Mouse (Mus musculus): ENCODE measurements at regions not wholly inside any gene's neighbourhood (a gene's known extent, or its start where the extent isn't known, plus 50 kb on each side); places are given as distances from the start of the nearest gene placed in this dataset.

- intact Hi-C loops (cut with DNase I), result no loop called here
- peak; percentile 51 for DNase-seq
- Histone ChIP-seq H3K4me3 (peak overlapping the region; percentile 25), H3K27ac (peak overlapping the region; percentile 54)
- no peak for TF ChIP-seq CTCF (IDR thresholded peaks at IDR 0.05)
Observed at GRCm38 (mm10) chr4:81970472-81970871, 527.9 kb upstream of the Mpdz start.

DNA sequence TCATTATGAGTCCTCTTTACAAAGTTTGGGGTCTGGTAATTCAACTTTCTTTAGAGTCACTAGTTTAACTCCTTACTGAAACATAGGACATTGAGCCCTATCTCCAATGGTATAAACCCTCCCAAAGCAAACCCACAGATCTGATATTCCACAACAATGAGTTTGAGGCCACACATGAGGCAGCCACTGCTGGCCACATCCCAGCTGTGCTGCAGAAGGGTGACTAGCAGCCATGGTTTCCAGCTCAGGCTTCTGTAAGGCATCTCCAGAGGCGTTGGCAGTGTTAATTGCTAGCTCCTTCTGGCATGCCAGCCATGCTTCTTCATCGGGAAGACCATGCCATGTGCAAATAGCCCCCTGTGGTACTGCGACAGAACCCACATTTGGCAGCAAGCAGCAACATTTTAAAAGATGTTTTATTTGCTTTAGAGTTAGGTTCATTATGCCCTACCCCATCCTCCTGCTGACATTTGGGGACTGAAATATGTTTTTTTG, 527.1 kb upstream of the Mpdz start:
- TF ChIP-seq CTCF (IDR thresholded peaks at IDR 0.05), result no peak
- no peak overlapping the region; the same call in 1 of the 2 replicates for H3K27ac ChIP-seq
- no peak for DNase-seq
- no peak overlapping the region for H3K4me3 ChIP-seq
- intact Hi-C loops (cut with DNase I), result no loop called here

GRCm38 (mm10) chr4:81966054-81966623, 523.5 kb upstream of the Mpdz start:
- Histone ChIP-seq H3K4me3 (no peak overlapping the region), H3K27ac (no peak overlapping the region)
- intact Hi-C loops (cut with DNase I), result no loop called here
- no peak for TF ChIP-seq CTCF (IDR thresholded peaks at IDR 0.05)
- no peak for DNase-seq

- DNase-seq, result no peak
- Histone ChIP-seq H3K27ac (no peak overlapping the region), H3K4me3 (no peak overlapping the region)
- TF ChIP-seq CTCF (IDR thresholded peaks at IDR 0.05), result no peak
- intact Hi-C loops (cut with DNase I), result no loop called here
Observed at GRCm38 (mm10) chr4:81963112-81963511, 520.5 kb upstream of the Mpdz start.

GRCm38 (mm10) chr4:81962586-81962985, 520.0 kb upstream of the Mpdz start:
- no peak for TF ChIP-seq CTCF (IDR thresholded peaks at IDR 0.05)
- H3K27ac ChIP-seq, result no peak overlapping the region
- intact Hi-C loops (cut with DNase I), result no loop called here
- no peak for DNase-seq
- no peak overlapping the region for H3K4me3 ChIP-seq

DNA sequence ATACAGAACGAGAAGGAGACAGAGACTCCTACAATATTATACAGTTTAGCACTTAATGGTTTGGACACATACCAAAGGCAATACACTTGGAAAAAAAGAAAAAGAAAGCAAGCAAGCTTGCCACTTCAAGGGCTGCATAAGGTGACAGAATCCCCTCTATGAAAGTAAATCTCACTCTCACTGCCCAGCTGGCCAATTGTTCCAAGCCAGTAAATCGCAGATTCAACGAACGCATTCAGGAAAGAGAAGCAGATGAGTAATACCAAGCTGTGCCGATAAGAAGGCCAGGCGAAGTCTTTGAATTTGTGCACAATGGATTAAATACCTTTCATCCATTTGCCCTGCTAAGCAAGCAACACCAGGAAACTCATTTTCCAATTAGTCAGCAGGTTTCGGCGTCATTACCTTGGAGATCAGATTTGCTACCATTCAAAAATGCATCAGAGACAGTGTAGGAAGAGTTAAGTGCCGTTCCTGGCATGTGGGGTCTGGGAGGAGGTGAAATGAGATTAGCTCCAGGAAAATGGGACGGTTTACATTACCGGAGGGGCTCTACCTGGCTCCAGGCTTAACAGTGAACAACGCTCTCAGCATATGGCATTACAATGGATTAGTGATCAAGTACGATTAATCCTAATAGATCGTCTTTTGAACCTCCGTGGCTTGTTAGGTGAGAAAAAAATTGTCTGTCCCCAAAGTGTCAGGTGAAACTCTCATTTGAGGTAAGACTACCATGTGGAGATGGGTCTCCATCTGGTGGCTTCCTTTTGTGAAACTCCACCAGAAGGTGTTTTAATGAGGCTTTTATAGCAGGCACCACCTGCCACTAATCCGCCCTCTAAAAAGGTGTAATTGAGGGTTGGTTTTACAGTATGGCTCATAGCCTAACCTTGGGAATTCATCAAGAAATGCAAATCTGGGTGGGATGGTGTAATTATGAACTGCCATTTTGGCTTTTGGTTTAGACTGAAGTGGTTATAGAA, 518.2 kb upstream of the Mpdz start:
- no peak overlapping the region for H3K27ac ChIP-seq
- no peak overlapping the region for H3K4me3 ChIP-seq
- TF ChIP-seq CTCF (IDR thresholded peaks at IDR 0.05), result no peak
- intact Hi-C loops (cut with DNase I), result no loop called here
- no peak for DNase-seq

DNA sequence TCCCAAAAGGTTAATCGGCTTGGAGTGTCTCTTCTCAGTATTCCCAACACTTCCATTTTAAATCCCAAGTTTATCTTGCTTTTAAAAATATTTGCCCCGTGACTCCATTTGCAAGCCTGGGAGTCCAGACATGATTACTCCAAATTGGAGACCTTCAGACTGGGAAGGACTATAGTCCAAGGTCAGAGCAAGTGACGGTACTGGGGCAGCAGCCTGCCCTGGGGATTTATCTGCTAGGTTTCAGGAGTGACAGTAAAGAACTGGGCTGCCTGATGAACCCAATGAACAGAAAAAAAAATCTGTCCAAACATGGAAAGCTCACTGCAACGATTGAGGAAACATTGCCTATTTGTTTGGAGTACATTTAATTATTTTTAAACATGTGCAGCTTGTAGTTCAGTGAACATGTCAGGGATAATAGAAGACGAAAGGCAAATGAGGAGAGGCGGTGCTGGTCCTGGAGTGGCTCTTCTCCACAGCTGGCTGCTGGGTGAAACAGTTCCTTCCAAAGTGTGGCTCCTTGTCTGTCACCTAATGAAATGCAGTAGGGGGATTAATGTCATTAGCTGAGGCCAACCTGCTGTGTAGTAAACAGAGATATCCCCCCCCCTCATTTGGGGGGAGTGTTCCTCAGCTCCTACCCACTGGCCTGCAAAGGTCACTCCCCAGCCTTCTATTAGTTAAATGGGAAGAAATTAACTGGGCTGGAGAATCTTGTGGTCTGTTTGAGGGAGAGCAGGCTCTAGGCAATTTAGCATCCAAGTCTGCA, 514.5 kb upstream of the Mpdz start:
- H3K4me3 ChIP-seq, result no peak overlapping the region
- intact Hi-C loops (cut with DNase I), result no loop called here
- TF ChIP-seq CTCF (IDR thresholded peaks at IDR 0.05), result no peak
- DNase-seq, result no peak
- peak overlapping the region; percentile 28 for H3K27ac ChIP-seq

DNA sequence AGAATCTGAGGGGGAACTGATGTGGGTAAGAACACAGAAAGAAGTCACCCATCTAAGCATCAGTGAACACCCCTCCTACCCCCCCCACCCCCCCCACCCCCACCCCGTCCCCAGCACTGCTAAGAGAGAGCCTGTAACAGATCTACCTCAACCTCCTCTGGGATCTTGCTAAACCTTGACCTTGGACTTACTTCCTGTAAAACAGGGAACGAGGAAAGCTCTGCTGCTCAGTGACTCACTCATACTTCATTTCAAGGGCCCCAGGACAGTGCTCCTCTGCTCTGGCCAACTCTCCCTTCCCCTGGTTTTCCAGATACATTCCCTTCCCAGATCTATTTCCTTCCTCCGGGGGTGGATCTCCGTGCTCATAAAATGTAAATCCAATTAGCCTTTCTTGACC, 510.4 kb upstream of the Mpdz start:
- DNase-seq, result no peak
- Histone ChIP-seq H3K4me3 (no peak overlapping the region), H3K27ac (no peak overlapping the region)
- intact Hi-C loops (cut with DNase I), result no loop called here
- no peak for TF ChIP-seq CTCF (IDR thresholded peaks at IDR 0.05)

DNA sequence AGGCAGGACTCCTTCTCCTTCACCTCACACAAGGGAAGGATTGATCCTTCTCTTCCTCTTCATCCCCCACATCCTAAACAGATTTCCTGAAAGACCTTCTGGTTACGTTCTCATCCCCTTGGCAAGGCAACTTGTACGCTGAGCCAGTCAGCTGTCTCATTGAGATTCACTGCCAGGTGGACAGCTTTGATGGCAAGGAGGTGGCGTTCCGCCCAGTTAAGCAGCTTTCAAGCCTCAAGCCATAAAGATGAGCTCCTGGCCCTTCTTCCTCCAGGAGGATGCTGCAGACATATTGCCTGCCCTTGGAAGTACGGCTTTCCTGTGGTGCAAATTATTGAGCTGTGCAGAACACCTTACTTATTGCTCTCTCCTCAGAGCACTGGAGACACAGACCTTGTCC, 494.8 kb upstream of the Mpdz start:
- no peak overlapping the region for H3K27ac ChIP-seq
- intact Hi-C loops (cut with DNase I), result no loop called here
- peak; percentile 84 for DNase-seq

GRCm38 (mm10) chr4:81930956-81931355, 488.3 kb upstream of the Mpdz start:
- H3K4me3 ChIP-seq, result no peak overlapping the region
- no peak for DNase-seq
- intact Hi-C loops (cut with DNase I), result no loop called here
- no peak overlapping the region for H3K27ac ChIP-seq
- TF ChIP-seq CTCF (IDR thresholded peaks at IDR 0.05), result no peak

More for the DNA sequence above, 494.8 kb upstream of the Mpdz start:
- no peak overlapping the region for H3K4me3 ChIP-seq
- TF ChIP-seq CTCF (IDR thresholded peaks at IDR 0.05), result no peak

DNA sequence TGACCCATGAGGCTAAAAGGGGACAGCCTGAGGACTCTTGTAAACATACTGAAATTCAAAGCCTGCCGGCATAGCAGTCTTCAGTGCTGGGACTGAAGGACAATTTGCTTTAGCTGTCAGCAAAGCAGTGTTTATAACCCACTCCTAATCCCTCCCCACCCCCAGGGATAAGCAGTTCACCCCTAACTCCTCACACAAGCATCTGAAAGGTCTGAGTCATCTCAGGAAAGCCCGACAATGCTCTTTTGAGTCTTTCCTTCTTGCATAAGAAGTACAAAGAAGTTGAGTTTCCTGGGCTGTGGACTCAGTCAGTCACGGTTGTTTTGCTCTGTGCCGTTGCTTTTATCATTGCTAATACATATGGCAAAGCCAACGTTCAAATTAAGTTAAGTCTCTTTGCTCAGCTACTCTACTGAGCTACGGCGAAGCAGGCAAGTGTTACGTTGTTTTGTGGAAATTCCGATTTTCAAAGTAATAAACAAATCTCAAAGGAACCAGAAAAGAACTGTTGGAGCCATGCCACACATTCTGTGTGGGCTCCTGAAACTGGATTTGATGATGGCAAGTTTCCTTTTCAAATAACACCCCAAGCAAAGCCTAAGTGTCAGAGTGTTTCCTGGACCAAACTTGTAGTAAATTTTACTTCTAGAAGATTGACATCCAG, 486.1 kb upstream of the Mpdz start:
- DNase-seq, result no peak
- Histone ChIP-seq H3K4me3 (no peak overlapping the region; the same call in 1 of the 2 replicates), H3K27ac (peak overlapping the region; percentile 56; the same call in 1 of the 2 replicates)
- TF ChIP-seq CTCF (IDR thresholded peaks at IDR 0.05), result no peak
- intact Hi-C loops (cut with DNase I), result no loop called here

- no peak for DNase-seq
- TF ChIP-seq CTCF (IDR thresholded peaks at IDR 0.05), result no peak
- H3K4me3 ChIP-seq, result no peak overlapping the region
- no peak overlapping the region for H3K27ac ChIP-seq
- intact Hi-C loops (cut with DNase I), result no loop called here
Observed at GRCm38 (mm10) chr4:81927176-81927714, 484.6 kb upstream of the Mpdz start.

All from gastrocnemius, adult 2 months (tissue).